ENCODE assay signal across 23 mouse cellular contexts in genomic region chr10:69117996-69118395, GRCm38 (mm10). TPM values are rescaled to one million over a fixed set of nuclear protein-coding genes. Genes with fewer than 3 reads are reported as not detected.
DNase-seq lines count a peak whose midpoint lies in the region; ATAC-seq and TF ChIP-seq lines count a peak whose summit lies in the region.
"Had no signal": no experiment of that assay in that cellular context is flagged by ENCODE, and none has a peak within 500 bp of the region (broad histone marks: within the 10 kb centered on the region; RNA-seq: fewer than 3 reads in every experiment).

No protein-coding gene starts in this region.

- no peak for DNase-seq in gastrocnemius, adult 2 months
- no peak for DNase-seq in gastrocnemius, postnatal 25 days
- DNase-seq in kidney, postnatal 25 days = no peak
- no peak for DNase-seq in thymus, postnatal 14 days
- DNase-seq: adrenal gland, adult 8-10 months; adrenal gland, postnatal 14 days; adrenal gland, postnatal 36 days; B cell, adult 2 months; cerebellum, adult 11-12 months; cerebellum, adult 2 months; cerebellum, adult 9-10 months; cerebellum, postnatal 10 days; cerebellum, postnatal 25 days; forebrain, postnatal 0 days had no signal

- H3K27me3 ChIP-seq in kidney, embryonic 16.5 days (ENCODE audit: insufficient read depth, low read length) = no peaks in the 10 kb centered on the region
- H3K27me3 ChIP-seq: embryonic facial prominence, embryonic 12.5 days; forebrain, embryonic 13.5 days; forebrain, embryonic 15.5 days; Patski had no signal

- peaks cover 3% of the 10 kb centered on the region; the same call in 1 of the 2 replicates for H3K9me3 ChIP-seq in kidney, embryonic 16.5 days (ENCODE audit: low read length)
- H3K9me3 ChIP-seq: embryonic facial prominence, embryonic 10.5 days; embryonic facial prominence, embryonic 12.5 days; forebrain, embryonic 13.5 days; forebrain, embryonic 15.5 days had no signal

- ATAC-seq in kidney, embryonic 16.5 days (ENCODE audit: low FRiP score, low TSS enrichment) = no peak
- ATAC-seq: activated CD4-positive, CD25-positive, alpha-beta regulatory T cell, adult 4 months; CD4-positive, CD25-positive, alpha-beta regulatory T cell, adult 4 months; forebrain, embryonic 13.5 days; forebrain, embryonic 15.5 days; forebrain, postnatal 0 days; Patski had no signal

- no peak for TF ChIP-seq CTCF in gastrocnemius, adult 2 months (IDR thresholded peaks at IDR 0.05)

- intact Hi-C loops in gastrocnemius, adult 2 months (cut with DNase I) = no loop called here

- no peaks in the 10 kb centered on the region for H3K36me3 ChIP-seq in kidney, embryonic 16.5 days (ENCODE audit: insufficient read depth, low read length)
- H3K36me3 ChIP-seq: embryonic facial prominence, embryonic 10.5 days; embryonic facial prominence, embryonic 12.5 days; forebrain, embryonic 15.5 days; G1E had no signal

- no peak overlapping the region for H3K4me3 ChIP-seq in gastrocnemius, adult 2 months
- no peak overlapping the region for H3K4me3 ChIP-seq in kidney, embryonic 16.5 days (ENCODE audit: low read length)
- H3K4me3 ChIP-seq: embryonic facial prominence, embryonic 10.5 days; embryonic facial prominence, embryonic 12.5 days; forebrain, embryonic 13.5 days; forebrain, embryonic 15.5 days had no signal

- H3K27ac ChIP-seq in gastrocnemius, adult 2 months = peak overlapping the region; percentile 63
- peak overlapping the region; percentile 36; the same call in 1 of the 2 replicates for H3K27ac ChIP-seq in kidney, embryonic 16.5 days (ENCODE audit: low read length)
- H3K27ac ChIP-seq: embryonic facial prominence, embryonic 10.5 days; embryonic facial prominence, embryonic 12.5 days; forebrain, embryonic 13.5 days; forebrain, embryonic 15.5 days had no signal

- no peak overlapping the region for H3K9ac ChIP-seq in kidney, embryonic 16.5 days (replicated peaks; ENCODE audit: low read length)
- H3K9ac ChIP-seq: embryonic facial prominence, embryonic 12.5 days; forebrain, embryonic 13.5 days; forebrain, embryonic 15.5 days; forebrain, postnatal 0 days had no signal

- no peak overlapping the region for H3K4me2 ChIP-seq in kidney, embryonic 16.5 days (replicated peaks; ENCODE audit: low read depth, low read length)
- H3K4me2 ChIP-seq: embryonic facial prominence, embryonic 12.5 days; forebrain, embryonic 13.5 days; forebrain, embryonic 15.5 days had no signal

- H3K4me1 ChIP-seq in kidney, embryonic 16.5 days (ENCODE audit: insufficient read depth, low read length) = 0 out of 2 replicates have a peak, but pooled peaks cover 2% of the 10 kb centered on the region
- H3K4me1 ChIP-seq: embryonic facial prominence, embryonic 10.5 days; embryonic facial prominence, embryonic 12.5 days; forebrain, embryonic 13.5 days; forebrain, embryonic 15.5 days had no signal

RNA-seq across cellular contexts. Expression of gene Rhobtb1, which starts 33.2 kb away (rescaled TPM):
- 10 to 100 TPM; 21.8 to 29.1 TPM for total RNA-seq in gastrocnemius, adult 2 months (2021)
- 10 to 100 TPM; 10.3 to 17.2 TPM for total RNA-seq in gastrocnemius, postnatal 25 days (2021)
- 22.2 and 24.4 TPM in 2 replicates for polyA plus RNA-seq in kidney, embryonic 16.5 days (2015; fragmentation: Nextera tagmentation; extraction: Ambion mirVana)
- polyA plus RNA-seq: activated CD4-positive, CD25-positive, alpha-beta regulatory T cell, adult 4 months; CD4-positive, CD25-positive, alpha-beta regulatory T cell, adult 4 months; G1E had no signal
